Mouse (Mus musculus): ENCODE results near the gene Ap3d1. TPM values are rescaled to one million over a fixed set of nuclear protein-coding genes. Genes with fewer than 3 reads are reported as not detected.

The Ap3d1 gene
- polyA plus RNA-seq, 1 experiment from 2014 or later, result 106 TPM

- peaks cover 39% of the 10 kb centered on the region for H3K4me1 ChIP-seq (replicated peaks)
- H3K9me3 ChIP-seq, result no peaks in the 10 kb centered on the region
- no peaks in the 10 kb centered on the region for H3K27me3 ChIP-seq
- WGBS, result 79% methylated on average over 14 of the region's 14 CpGs
- no peaks in the 10 kb centered on the region for H3K36me3 ChIP-seq
- no peak overlapping the region for H3K9ac ChIP-seq
- H3K4me3 ChIP-seq, result no peak overlapping the region
- ATAC-seq (ENCODE audit: low read depth), result no peak
- H3K27ac ChIP-seq (replicated peaks), result no peak overlapping the region
- no peak overlapping the region for H3K4me2 ChIP-seq
Observed at GRCm38 (mm10) chr10:80658194-80658840, 83.7 kb downstream of the Ap3d1 start.

Other genes starting within 250 kb of the Ap3d1 start
- gene Onecut3, start 247.4 kb downstream of the Ap3d1 start, polyA plus RNA-seq (2015; fragmentation: Nextera tagmentation; extraction: Ambion mirVana), result 0.92 and 1.2 TPM in 2 replicates
- gene Atp8b3, start 203.1 kb downstream of the Ap3d1 start, polyA plus RNA-seq (2015; fragmentation: Nextera tagmentation; extraction: Ambion mirVana), result 1.2 and 1.4 TPM in 2 replicates
- gene Rexo1, start 180.7 kb downstream of the Ap3d1 start, polyA plus RNA-seq (2015; fragmentation: Nextera tagmentation; extraction: Ambion mirVana), result 26.8 and 28.0 TPM in 2 replicates
- gene Klf16, start 164.9 kb downstream of the Ap3d1 start, polyA plus RNA-seq (2015; fragmentation: Nextera tagmentation; extraction: Ambion mirVana), result 4.9 and 5.5 TPM in 2 replicates
- gene Abhd17a, start 151.9 kb downstream of the Ap3d1 start, polyA plus RNA-seq (2015; fragmentation: Nextera tagmentation; extraction: Ambion mirVana), result 108 and 123 TPM in 2 replicates
- 62.7 and 64.8 TPM in 2 replicates for gene Scamp4, start 139.4 kb downstream of the Ap3d1 start, polyA plus RNA-seq (2015; fragmentation: Nextera tagmentation; extraction: Ambion mirVana)
- gene Adat3, start 139.4 kb downstream of the Ap3d1 start, polyA plus RNA-seq (2015; fragmentation: Nextera tagmentation; extraction: Ambion mirVana), result 3.0 and 4.8 TPM in 2 replicates
- 2.8 and 3.7 TPM in 2 replicates for gene Gm49322, start 136.2 kb downstream of the Ap3d1 start, polyA plus RNA-seq (2015; fragmentation: Nextera tagmentation; extraction: Ambion mirVana)
- 98.0 and 110 TPM in 2 replicates for gene Csnk1g2, start 119.4 kb downstream of the Ap3d1 start, polyA plus RNA-seq (2015; fragmentation: Nextera tagmentation; extraction: Ambion mirVana)
- gene Btbd2, start 85.2 kb downstream of the Ap3d1 start, polyA plus RNA-seq (2015; fragmentation: Nextera tagmentation; extraction: Ambion mirVana), result 93.9 and 100.0 TPM in 2 replicates
- gene Mknk2, start 64.2 kb downstream of the Ap3d1 start, polyA plus RNA-seq (2015; fragmentation: Nextera tagmentation; extraction: Ambion mirVana), result 61.4 and 63.4 TPM in 2 replicates
- 46.4 and 55.1 TPM in 2 replicates for gene Mob3a, start 40.3 kb downstream of the Ap3d1 start, polyA plus RNA-seq (2015; fragmentation: Nextera tagmentation; extraction: Ambion mirVana)
- gene Izumo4, start 40.1 kb downstream of the Ap3d1 start, polyA plus RNA-seq (2015; fragmentation: Nextera tagmentation; extraction: Ambion mirVana), result 37.2 and 39.1 TPM in 2 replicates
- gene Dot1l, start 12.9 kb upstream of the Ap3d1 start, polyA plus RNA-seq (2015; fragmentation: Nextera tagmentation; extraction: Ambion mirVana), result 16.4 and 19.5 TPM in 2 replicates
- gene Sf3a2, start 55.9 kb upstream of the Ap3d1 start, polyA plus RNA-seq (2015; fragmentation: Nextera tagmentation; extraction: Ambion mirVana), result 67.5 and 71.0 TPM in 2 replicates
- 128 and 137 TPM in 2 replicates for gene Plekhj1, start 56.4 kb upstream of the Ap3d1 start, polyA plus RNA-seq (2015; fragmentation: Nextera tagmentation; extraction: Ambion mirVana)
- gene Amh, start 63.0 kb upstream of the Ap3d1 start, polyA plus RNA-seq (2015; fragmentation: Nextera tagmentation; extraction: Ambion mirVana), result 0.11 TPM in 1 of 2 replicates, not detected in the other
- 0.76 and 1.1 TPM in 2 replicates for gene Jsrp1, start 71.2 kb upstream of the Ap3d1 start, polyA plus RNA-seq (2015; fragmentation: Nextera tagmentation; extraction: Ambion mirVana)
- 1,173 and 1,183 TPM in 2 replicates for gene Oaz1, start 84.4 kb upstream of the Ap3d1 start, polyA plus RNA-seq (2015; fragmentation: Nextera tagmentation; extraction: Ambion mirVana)
- gene Lingo3, start 101.8 kb upstream of the Ap3d1 start, polyA plus RNA-seq (2015; fragmentation: Nextera tagmentation; extraction: Ambion mirVana), result 2.3 and 3.2 TPM in 2 replicates
- 199 and 218 TPM in 2 replicates for gene Lsm7, start 112.9 kb upstream of the Ap3d1 start, polyA plus RNA-seq (2015; fragmentation: Nextera tagmentation; extraction: Ambion mirVana)
- 62.0 and 66.2 TPM in 2 replicates for gene Sppl2b, start 113.0 kb upstream of the Ap3d1 start, polyA plus RNA-seq (2015; fragmentation: Nextera tagmentation; extraction: Ambion mirVana)
- 0.08 and 0.31 TPM in 2 replicates for gene Tmprss9, start 129.6 kb upstream of the Ap3d1 start, polyA plus RNA-seq (2015; fragmentation: Nextera tagmentation; extraction: Ambion mirVana)
- 328 and 331 TPM in 2 replicates for gene Timm13, start 158.7 kb upstream of the Ap3d1 start, polyA plus RNA-seq (2015; fragmentation: Nextera tagmentation; extraction: Ambion mirVana)
- 38.3 and 41.6 TPM in 2 replicates for gene Lmnb2, start 176.0 kb upstream of the Ap3d1 start, polyA plus RNA-seq (2015; fragmentation: Nextera tagmentation; extraction: Ambion mirVana)
- gene Gadd45b, start 187.8 kb upstream of the Ap3d1 start, polyA plus RNA-seq (2015; fragmentation: Nextera tagmentation; extraction: Ambion mirVana), result 8.8 and 9.0 TPM in 2 replicates

Measured in neural tube, embryonic 13.5 days (tissue).